Comparison of ENCODE assay signal across 7 mouse cellular contexts in genomic region chr5:92674859-92675573, GRCm38 (mm10). TPM values are rescaled to one million over a fixed set of nuclear protein-coding genes. Genes with fewer than 3 reads are reported as not detected.
DNase-seq lines count a peak whose midpoint lies in the region; ATAC-seq and TF ChIP-seq lines count a peak whose summit lies in the region.

Gene Ccdc158 (minus strand): TSS chr5:92675271.

- WGBS in bone marrow, adult 2 months: 11% methylated on average over 46 of the region's 55 CpGs
- WGBS in heart, embryonic 13.5 days: 12% methylated on average over 50 of the region's 55 CpGs
- WGBS in kidney, embryonic 16.5 days: 16% methylated on average over 43 of the region's 55 CpGs
- WGBS in liver, embryonic 12.5 days (ENCODE audit: insufficient replicate concordance): 15% methylated on average over 44 of the region's 55 CpGs

- H3K27me3 ChIP-seq in heart, embryonic 13.5 days (replicated peaks): no peaks in the 10 kb centered on the region
- no peaks in the 10 kb centered on the region for H3K27me3 ChIP-seq in kidney, embryonic 16.5 days (ENCODE audit: insufficient read depth, low read length)
- H3K27me3 ChIP-seq in liver, embryonic 12.5 days (replicated peaks): peaks cover 19% of the 10 kb centered on the region; the same call in 1 of the 2 replicates

- peak; percentile 73 for DNase-seq in naive thymus-derived CD4-positive, alpha-beta T cell, adult 2 months (ENCODE audit: low read depth)
- DNase-seq in spleen, postnatal 36 days (ENCODE audit: low spot score in 2 of 2): peak; percentile 60 to 61

- H3K4me1 ChIP-seq in bone marrow, adult 2 months (ENCODE audit: control insufficient read depth, insufficient read depth, low read length): no peaks in the 10 kb centered on the region; the same call in 1 of the 2 replicates
- no peaks in the 10 kb centered on the region for H3K4me1 ChIP-seq in embryonic fibroblast, embryonic 13.5 days (ENCODE audit: control insufficient read depth, insufficient read depth, low read length)
- H3K4me1 ChIP-seq in heart, embryonic 13.5 days: peaks cover 9% of the 10 kb centered on the region
- H3K4me1 ChIP-seq in kidney, embryonic 16.5 days (ENCODE audit: insufficient read depth, low read length): peaks cover 4% of the 10 kb centered on the region; the same call in 1 of the 2 replicates
- peaks cover 15% of the 10 kb centered on the region for H3K4me1 ChIP-seq in liver, embryonic 12.5 days

- TF ChIP-seq POLR2A in bone marrow, adult 2 months (IDR thresholded peaks at IDR 0.05; ENCODE audit: borderline replicate concordance, control insufficient read depth, low read depth, low read length): no peak
- peak; percentile 41; the same call in 1 of the 2 replicates for TF ChIP-seq POLR2A in embryonic fibroblast, embryonic 13.5 days (IDR thresholded peaks at IDR 0.05; ENCODE audit: low read depth, low read length)

- no peak within 1 kb of the TSS for H3K27ac ChIP-seq in bone marrow, adult 2 months (ENCODE audit: control insufficient read depth, insufficient read depth, low read depth, low read length, poor library complexity)
- H3K27ac ChIP-seq in embryonic fibroblast, embryonic 13.5 days (ENCODE audit: insufficient read depth, low read length): no peak within 1 kb of the TSS
- peak within 1 kb of the TSS; percentile 37; the same call in 1 of the 2 replicates for H3K27ac ChIP-seq in heart, embryonic 13.5 days (replicated peaks)
- H3K27ac ChIP-seq in kidney, embryonic 16.5 days (ENCODE audit: low read length): no peak within 1 kb of the TSS
- H3K27ac ChIP-seq in liver, embryonic 12.5 days: no peak within 1 kb of the TSS

- no peaks in the 10 kb centered on the region for H3K9me3 ChIP-seq in heart, embryonic 13.5 days
- no peaks in the 10 kb centered on the region for H3K9me3 ChIP-seq in kidney, embryonic 16.5 days (ENCODE audit: low read length)
- no peaks in the 10 kb centered on the region for H3K9me3 ChIP-seq in liver, embryonic 12.5 days (replicated peaks)

- peak; percentile 66 for ATAC-seq in heart, embryonic 13.5 days (ENCODE audit: extremely low read depth, insufficient number of reproducible peaks, low FRiP score, low TSS enrichment)
- peak; percentile 90 for ATAC-seq in kidney, embryonic 16.5 days (ENCODE audit: low FRiP score, low TSS enrichment)
- peak; percentile 85 for ATAC-seq in liver, embryonic 12.5 days

- no peaks in the 10 kb centered on the region for H3K36me3 ChIP-seq in heart, embryonic 13.5 days
- no peaks in the 10 kb centered on the region for H3K36me3 ChIP-seq in kidney, embryonic 16.5 days (ENCODE audit: insufficient read depth, low read length)
- H3K36me3 ChIP-seq in liver, embryonic 12.5 days: no peaks in the 10 kb centered on the region

- no peak for TF ChIP-seq CTCF in bone marrow, adult 2 months (IDR thresholded peaks at IDR 0.05; ENCODE audit: control insufficient read depth, insufficient read depth, low read length)
- no peak for TF ChIP-seq CTCF in embryonic fibroblast, embryonic 13.5 days (IDR thresholded peaks at IDR 0.05; ENCODE audit: borderline replicate concordance, insufficient read depth, low read length)

- H3K4me2 ChIP-seq in heart, embryonic 13.5 days: peak within 1 kb of the TSS; percentile 85
- H3K4me2 ChIP-seq in kidney, embryonic 16.5 days (replicated peaks; ENCODE audit: low read depth, low read length): peak within 1 kb of the TSS; percentile 88
- peak within 1 kb of the TSS; percentile 69 for H3K4me2 ChIP-seq in liver, embryonic 12.5 days

- H3K4me3 ChIP-seq in bone marrow, adult 2 months (replicated peaks; ENCODE audit: control insufficient read depth, low read depth, low read length): peak within 1 kb of the TSS; percentile 15
- peak within 1 kb of the TSS; percentile 32 for H3K4me3 ChIP-seq in embryonic fibroblast, embryonic 13.5 days (ENCODE audit: insufficient read depth, low read length)
- H3K4me3 ChIP-seq in heart, embryonic 13.5 days: peak within 1 kb of the TSS; percentile 58
- peak within 1 kb of the TSS; percentile 49 for H3K4me3 ChIP-seq in kidney, embryonic 16.5 days (ENCODE audit: low read length)
- H3K4me3 ChIP-seq in liver, embryonic 12.5 days: peak within 1 kb of the TSS; percentile 45

- H3K9ac ChIP-seq in heart, embryonic 13.5 days: peak within 1 kb of the TSS; percentile 75
- H3K9ac ChIP-seq in kidney, embryonic 16.5 days (replicated peaks; ENCODE audit: low read length): peak within 1 kb of the TSS; percentile 54
- H3K9ac ChIP-seq in liver, embryonic 12.5 days: 0 out of 2 replicates have a peak within 1 kb of the TSS, but pooled peaks have one; percentile 31

RNA-seq across cellular contexts. Expression of gene Ccdc158, which starts in this region (rescaled TPM):
- 0.27 TPM in 1 of 2 replicates, not detected in the other for polyA plus RNA-seq in bone marrow, adult 2 months (2011; ENCODE audit: insufficient read depth, insufficient read length, low replicate concordance, missing spikeins)
- polyA plus RNA-seq in embryonic fibroblast, embryonic 13.5 days (2011; ENCODE audit: insufficient read length, low read depth, missing spikeins): 0.62 and 1.3 TPM in 2 replicates
- polyA plus RNA-seq in heart, embryonic 13.5 days (2015; fragmentation: Nextera tagmentation; extraction: Ambion mirVana): 0.59 and 0.75 TPM in 2 replicates
- 1.0 and 1.1 TPM in 2 replicates for polyA plus RNA-seq in kidney, embryonic 16.5 days (2015; fragmentation: Nextera tagmentation; extraction: Ambion mirVana)
- polyA plus RNA-seq in liver, embryonic 12.5 days (2016; fragmentation: Nextera tagmentation; extraction: Ambion mirVana): 0.17 and 0.23 TPM in 2 replicates

Comparison
In these comparisons a context has a peak if more than half of its experiments do, and no peak if none do; other contexts are left out.
1. Peak in ATAC-seq, H3K4me3 ChIP-seq, H3K27ac ChIP-seq, H3K9ac ChIP-seq and H3K4me2 ChIP-seq in heart, embryonic 13.5 days; RNA of the gene not detected or under 1 TPM.
2. Peak in ATAC-seq, H3K4me3 ChIP-seq, H3K9ac ChIP-seq and H3K4me2 ChIP-seq in liver, embryonic 12.5 days; RNA of the gene not detected or under 1 TPM.